Mouse (Mus musculus) NIH3T3 (cell line): Measurements from ENCODE around the gene Cfap44.
A peak's percentile ranks its signal among the peaks of the same experiment; 100 is the strongest.
"Not testable (repeated sequence)": the region's sequence is repeated elsewhere in the genome, so short reads cannot be mapped to it uniquely, and the experiment has no call there.

ENCODE experiments used
- DNase-seq: peaks from one replicate; pipeline ENCODE4 v3.0.0-alpha.2; 2012; ENCODE audit warnings: low read depth

Cfap44 gene

DNA sequence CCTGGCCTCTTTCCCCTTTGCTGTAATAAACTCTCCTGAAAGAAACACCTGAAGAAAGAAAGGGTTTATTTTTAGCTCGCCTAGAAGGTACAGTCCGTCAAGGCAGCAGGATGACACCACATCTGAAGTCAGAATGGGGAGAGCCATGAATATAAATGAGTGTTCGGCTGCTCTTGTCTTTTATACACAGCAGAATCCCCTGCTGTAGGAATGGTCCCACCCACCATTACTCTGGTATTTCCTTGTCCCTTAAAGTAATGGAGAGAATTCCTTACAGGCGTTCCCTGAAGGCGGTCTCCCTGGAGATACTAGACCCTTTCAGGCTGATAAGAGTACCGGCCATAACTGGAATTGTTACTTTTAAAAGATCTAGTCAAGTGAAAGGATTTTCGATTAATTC is 35.4 kb downstream of the Cfap44 start:
- DNase-seq, result no peak

- no peak for DNase-seq
These were observed 40.3 kb downstream of the Cfap44 start for GRCm38 (mm10) chr16:44434931-44435330.

- DNase-seq, result peak; percentile 9
These were observed 40.9 kb downstream of the Cfap44 start for GRCm38 (mm10) chr16:44435481-44435880.

DNA sequence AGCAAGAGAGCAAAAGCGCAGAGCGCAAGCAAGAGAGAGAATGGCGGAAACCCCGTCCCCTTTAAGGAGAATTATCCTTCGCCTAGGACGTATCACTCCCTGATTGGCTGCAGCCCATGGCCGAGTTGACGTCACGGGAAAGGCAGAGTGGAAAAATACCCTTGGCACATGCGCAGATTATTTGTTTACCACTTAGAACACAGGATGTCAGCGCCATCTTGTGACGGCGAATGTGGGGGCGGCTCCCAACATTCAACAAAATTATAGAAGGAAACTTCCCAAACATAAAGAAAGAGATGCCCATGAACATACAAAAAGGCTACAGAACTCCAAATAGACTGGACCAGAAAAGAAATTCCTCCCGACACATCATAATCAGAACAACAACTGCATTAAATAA is 47.3 kb downstream of the Cfap44 start:
- not testable (repeated sequence) for DNase-seq

DNA sequence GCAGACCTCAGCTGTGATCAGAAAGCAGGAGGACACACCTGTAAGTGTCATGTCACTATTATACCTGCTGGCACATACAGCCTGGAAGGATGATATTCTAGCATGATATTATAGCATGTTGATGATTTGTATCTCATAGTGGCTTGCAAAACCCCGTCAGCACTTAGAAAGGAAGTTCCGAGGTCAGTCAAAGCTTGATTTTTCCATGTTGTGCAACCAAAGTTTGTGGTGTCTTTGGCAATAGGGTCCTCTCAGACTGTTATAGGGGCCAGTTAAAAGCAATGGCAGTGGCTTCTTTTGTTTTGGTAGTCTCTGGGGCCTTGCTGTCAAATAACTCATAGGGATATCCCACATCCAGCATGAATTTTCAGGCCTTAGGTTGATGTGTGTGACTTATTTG is 63.3 kb downstream of the Cfap44 start:
- no peak for DNase-seq

- no peak for DNase-seq
These were observed 64.2 kb downstream of the Cfap44 start for GRCm38 (mm10) chr16:44458826-44459225.

DNA sequence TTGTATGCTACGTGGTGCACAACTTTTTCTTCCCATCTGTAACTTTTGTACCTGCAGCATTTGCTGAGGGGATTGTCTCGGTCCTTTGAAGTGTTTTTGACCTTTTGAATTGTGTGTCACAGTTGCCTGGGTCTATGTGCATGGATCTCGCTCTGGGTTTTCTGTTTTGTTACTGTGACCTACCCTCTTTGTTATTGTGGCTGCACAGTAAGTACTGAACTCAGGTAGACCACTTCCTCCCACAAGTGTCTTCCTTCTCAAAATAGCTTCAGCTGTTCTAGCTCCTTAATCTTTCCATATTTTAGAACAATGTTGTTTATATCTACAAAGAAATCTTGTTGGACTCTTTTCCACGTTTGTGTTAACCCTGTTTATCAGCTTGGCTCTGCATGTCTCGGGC is 66.3 kb downstream of the Cfap44 start:
- no peak for DNase-seq

- DNase-seq, result no peak
These were observed 80.7 kb downstream of the Cfap44 start for GRCm38 (mm10) chr16:44475281-44475680.

DNA sequence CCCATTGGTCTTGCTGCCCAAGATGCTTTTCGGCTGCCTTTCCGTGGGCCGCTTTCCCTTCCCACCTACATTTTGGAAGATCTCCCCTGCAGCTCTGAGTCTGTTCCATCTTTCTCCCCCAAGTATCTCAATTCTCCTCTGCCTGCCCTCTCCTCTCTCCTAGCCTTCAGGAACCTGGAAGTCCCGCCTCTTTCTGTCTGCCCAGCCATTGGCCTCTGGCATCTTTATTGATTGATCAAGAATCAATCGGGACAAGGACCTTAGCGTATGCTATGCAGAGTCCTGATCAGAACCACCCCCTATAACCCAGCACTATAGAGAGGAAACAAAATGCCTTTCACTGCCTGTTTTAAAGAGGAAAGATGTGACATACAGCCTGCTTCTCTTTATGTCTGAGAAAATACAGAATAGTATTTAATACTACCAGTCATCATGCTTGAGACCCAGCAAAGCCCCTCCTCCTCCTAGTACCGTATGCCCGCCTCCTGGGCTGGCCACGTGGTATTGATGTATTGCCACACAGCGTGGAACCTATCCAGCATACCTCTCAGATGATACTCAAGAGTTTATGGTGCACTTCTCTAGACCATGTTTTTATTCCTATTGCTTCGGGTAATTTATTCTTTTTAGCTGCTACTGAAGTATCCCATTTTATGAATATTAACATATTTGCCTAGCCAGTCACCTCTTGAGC is 81.2 kb downstream of the Cfap44 start:
- DNase-seq, result no peak

DNA sequence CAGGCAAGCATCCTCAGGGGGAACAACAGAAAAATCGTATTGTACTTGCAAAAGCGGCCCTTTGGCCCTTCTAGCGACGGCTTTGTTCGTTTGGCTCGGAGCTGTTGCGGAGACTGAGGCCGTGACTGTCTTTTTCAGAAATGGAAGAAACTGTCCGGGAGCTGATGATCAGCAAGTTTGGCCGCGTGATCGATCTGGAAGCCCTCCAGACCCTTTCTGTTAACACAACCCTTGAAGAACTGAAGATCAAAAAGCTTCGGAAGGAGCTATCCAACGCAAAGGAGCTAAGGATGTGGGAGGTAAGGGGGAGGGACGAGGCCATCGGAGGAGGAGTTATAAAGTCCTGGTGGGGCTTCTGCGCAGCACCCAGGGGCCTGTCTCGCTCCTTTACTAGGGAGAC is 84.2 kb downstream of the Cfap44 start:
- no peak for DNase-seq

DNA sequence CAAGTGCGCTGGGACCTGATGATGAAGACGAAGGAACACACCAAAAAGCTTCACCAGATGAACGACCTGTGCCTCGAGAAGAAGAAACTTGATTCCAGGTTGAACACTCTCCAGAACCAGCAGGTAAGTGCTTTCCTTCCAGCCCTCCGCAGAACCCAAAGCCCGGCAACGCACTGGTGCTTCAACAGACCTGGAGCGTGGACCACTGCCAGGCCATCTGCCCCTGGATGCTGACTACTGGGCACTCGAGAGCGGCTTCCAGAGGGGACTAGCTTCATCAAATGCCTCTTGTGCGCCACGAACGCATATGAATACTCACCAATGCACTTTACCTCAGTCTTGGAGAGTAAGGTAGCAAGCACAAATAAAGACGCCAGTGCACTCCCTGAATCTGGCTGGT is 85.3 kb downstream of the Cfap44 start:
- no peak for DNase-seq

DNA sequence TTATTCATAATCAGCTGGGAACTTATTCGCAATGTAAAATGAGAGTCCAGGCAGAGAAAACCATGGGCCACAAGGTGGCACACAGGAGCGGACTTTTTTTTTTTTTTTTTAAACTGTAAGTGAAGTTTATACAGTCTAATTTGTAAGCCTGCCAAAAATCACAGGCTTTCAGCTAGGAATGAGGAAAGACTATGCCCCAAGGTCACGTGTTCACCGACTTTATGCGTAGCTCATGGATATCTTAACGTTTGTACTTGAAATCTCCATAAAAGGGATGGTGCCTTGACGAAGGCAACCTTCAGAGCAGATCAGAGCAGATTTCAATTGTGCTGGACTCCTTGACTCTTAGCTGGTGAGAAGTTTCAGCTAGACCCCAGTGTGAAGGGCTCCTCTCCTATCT is 86.0 kb downstream of the Cfap44 start:
- peak; percentile 22 for DNase-seq

- no peak for DNase-seq
These were observed 87.3 kb downstream of the Cfap44 start for GRCm38 (mm10) chr16:44481599-44482593.

DNA sequence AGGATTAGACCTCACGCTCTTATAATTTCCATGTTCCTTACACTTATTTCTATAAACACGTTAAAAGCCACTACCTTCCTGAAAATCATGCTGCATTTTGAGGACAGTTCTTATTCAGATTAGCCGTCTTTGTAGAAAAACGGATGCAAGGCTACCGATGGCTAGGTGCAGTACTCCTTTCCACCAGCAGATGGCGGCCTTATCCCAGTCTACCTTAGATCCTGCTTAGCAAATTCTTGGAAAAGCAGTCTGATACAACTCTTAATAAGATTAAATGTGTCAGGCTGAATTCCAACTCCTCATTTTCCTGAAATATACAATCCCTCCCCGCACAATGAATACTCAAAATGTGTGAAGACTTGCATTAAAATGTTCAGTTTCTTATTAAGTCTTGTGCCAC is 89.5 kb downstream of the Cfap44 start:
- DNase-seq, result peak; percentile 84

GRCm38 (mm10) chr16:44484831-44485230 is 90.2 kb downstream of the Cfap44 start:
- DNase-seq, result peak; percentile 15

- DNase-seq, result no peak
These were observed 91.1 kb downstream of the Cfap44 start for GRCm38 (mm10) chr16:44485691-44486090.

- no peak for DNase-seq
These were observed 92.0 kb downstream of the Cfap44 start for GRCm38 (mm10) chr16:44486612-44487011.

DNA sequence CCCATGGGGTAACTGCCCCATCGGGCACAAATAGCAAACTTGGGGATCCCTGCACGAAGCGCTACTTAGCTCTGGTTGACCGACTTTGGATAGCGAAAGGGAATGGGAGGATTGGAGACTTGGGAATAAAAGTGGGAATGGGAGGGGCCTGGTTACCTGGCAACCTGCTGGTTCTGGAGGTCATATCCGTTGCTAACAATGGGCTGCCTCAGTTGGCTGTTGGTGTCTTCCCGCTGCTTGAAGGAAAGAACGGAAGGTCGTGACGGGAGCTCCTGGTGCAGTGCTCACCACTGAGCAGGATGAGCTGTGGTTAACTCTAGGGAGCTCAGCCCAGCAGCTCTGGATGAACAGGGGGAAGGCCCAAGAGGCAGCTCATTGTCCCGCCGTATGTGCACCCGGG is 92.6 kb downstream of the Cfap44 start:
- no peak for DNase-seq

DNA sequence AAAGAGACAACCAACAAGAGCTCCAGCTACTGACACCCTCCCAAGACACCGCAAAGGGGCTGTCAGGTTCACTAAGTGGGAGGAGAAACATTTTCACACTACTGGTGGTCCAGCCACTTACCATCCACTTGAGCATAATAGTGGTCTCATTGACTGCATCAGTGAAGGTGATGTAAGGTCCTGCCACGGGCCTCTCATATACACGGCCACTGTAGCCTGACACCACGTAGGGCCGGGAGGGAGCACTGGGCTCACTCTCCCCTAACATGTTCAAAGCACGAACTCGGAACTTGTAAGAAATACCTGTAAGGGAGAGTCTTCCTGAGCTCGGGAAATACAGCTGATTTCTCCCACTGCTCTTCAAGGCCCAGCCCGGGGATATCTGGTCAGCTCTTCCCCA is 96.5 kb downstream of the Cfap44 start:
- no peak for DNase-seq

DNA sequence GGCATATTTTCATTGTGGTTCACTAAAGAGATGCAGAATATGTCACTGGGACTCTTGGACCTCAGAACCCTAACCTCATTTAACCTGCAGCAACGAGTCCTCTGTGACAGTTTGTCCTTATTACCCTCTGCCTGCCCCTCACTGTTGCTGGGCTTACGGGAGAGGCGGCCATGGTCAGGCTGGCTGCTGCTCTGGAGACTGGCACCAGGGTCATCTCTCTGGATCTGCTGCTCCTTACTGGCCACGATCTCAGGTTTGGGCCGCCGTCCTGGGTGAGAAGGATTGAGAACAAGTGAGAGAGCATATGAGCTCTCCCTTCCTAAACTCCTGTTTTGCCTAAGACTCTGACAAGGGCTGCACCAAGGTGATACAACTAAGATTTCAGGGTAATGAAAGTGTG is 97.6 kb downstream of the Cfap44 start:
- DNase-seq, result no peak

GRCm38 (mm10) chr16:44492706-44493105 is 98.1 kb downstream of the Cfap44 start:
- no peak for DNase-seq

GRCm38 (mm10) chr16:44493868-44494267 is 99.3 kb downstream of the Cfap44 start:
- DNase-seq, result no peak

GRCm38 (mm10) chr16:44494441-44495108 is 100.0 kb downstream of the Cfap44 start:
- DNase-seq, result peak; percentile 17
